Mouse (Mus musculus): ENCODE measurements around the gene 4930438A08Rik. TPM values are rescaled to one million over a fixed set of nuclear protein-coding genes. Genes with fewer than 3 reads are reported as not detected.

4930438A08Rik gene
- polyA plus RNA-seq, 1 experiment from 2014 or later: not detected

GRCm38 (mm10) chr11:58315536-58316168 lies 41.1 kb downstream of the 4930438A08Rik start:
- WGBS: 92% methylated on average over 5 of the region's 5 CpGs
- no peak for ATAC-seq (ENCODE audit: insufficient number of reproducible peaks, insufficient read depth, low FRiP score, low read depth)
- peaks cover 60% of the 10 kb centered on the region for H3K36me3 ChIP-seq (ENCODE audit: control insufficient read depth, insufficient read depth, low read length)

GRCm38 (mm10) chr11:58316344-58316743 lies 41.7 kb downstream of the 4930438A08Rik start:
- Histone ChIP-seq H3K36me3 (ENCODE audit: control insufficient read depth, insufficient read depth, low read length) (peaks cover 63% of the 10 kb centered on the region), H3K9ac (ENCODE audit: low read length) (no peak overlapping the region), H3K4me2 (ENCODE audit: low read length) (no peak overlapping the region), H3K4me1 (ENCODE audit: control insufficient read depth in 2 of 2, insufficient read depth in 2 of 2, low read length in 2 of 2) (no peaks in the 10 kb centered on the region), H3K4me3 (ENCODE audit: control insufficient read depth in 1 of 2, insufficient read depth in 1 of 2, low read depth in 1 of 2, low read length in 2 of 2) (no peak overlapping the region), H3K9me3 (ENCODE audit: control insufficient read depth, low read length) (no peaks in the 10 kb centered on the region), H3K27me3 (ENCODE audit: control insufficient read depth, insufficient read depth, low read length) (no peaks in the 10 kb centered on the region), H3K27ac (replicated peaks in 1 of 2; ENCODE audit: control insufficient read depth in 1 of 2, insufficient read depth in 1 of 2, low read depth in 2 of 2, low read length in 2 of 2) (no peak overlapping the region)
- no peak for ATAC-seq (ENCODE audit: insufficient number of reproducible peaks, insufficient read depth, low FRiP score, low read depth)
- 80% methylated on average over 17 of the region's 17 CpGs for WGBS

More at GRCm38 (mm10) chr11:58315536-58316168, 41.1 kb downstream of the 4930438A08Rik start:
- H3K9ac ChIP-seq (ENCODE audit: low read length): no peak overlapping the region
- H3K9me3 ChIP-seq (ENCODE audit: control insufficient read depth, low read length): no peaks in the 10 kb centered on the region
- H3K4me2 ChIP-seq (ENCODE audit: low read length): no peak overlapping the region
- no peak overlapping the region for H3K4me3 ChIP-seq (ENCODE audit: control insufficient read depth in 1 of 2, insufficient read depth in 1 of 2, low read depth in 1 of 2, low read length in 2 of 2)
- no peaks in the 10 kb centered on the region for H3K4me1 ChIP-seq (ENCODE audit: control insufficient read depth in 2 of 2, insufficient read depth in 2 of 2, low read length in 2 of 2)
- H3K27me3 ChIP-seq (ENCODE audit: control insufficient read depth, insufficient read depth, low read length): no peaks in the 10 kb centered on the region
- H3K27ac ChIP-seq (replicated peaks in 1 of 2; ENCODE audit: control insufficient read depth in 1 of 2, insufficient read depth in 1 of 2, low read depth in 2 of 2, low read length in 2 of 2): no peak overlapping the region

GRCm38 (mm10) chr11:58316768-58317390 lies 42.3 kb downstream of the 4930438A08Rik start:
- no peak overlapping the region for H3K27ac ChIP-seq (replicated peaks in 1 of 2; ENCODE audit: control insufficient read depth in 1 of 2, insufficient read depth in 1 of 2, low read depth in 2 of 2, low read length in 2 of 2)
- WGBS: 74% methylated on average over 28 of the region's 28 CpGs
- H3K4me3 ChIP-seq (ENCODE audit: control insufficient read depth in 1 of 2, insufficient read depth in 1 of 2, low read depth in 1 of 2, low read length in 2 of 2): no peak overlapping the region
- H3K4me1 ChIP-seq (ENCODE audit: control insufficient read depth in 2 of 2, insufficient read depth in 2 of 2, low read length in 2 of 2): peaks cover 0 to 4% of the 10 kb centered on the region in 2 experiments; a peak in 2 of 4 replicates
- no peak for ATAC-seq (ENCODE audit: insufficient number of reproducible peaks, insufficient read depth, low FRiP score, low read depth)
- no peak overlapping the region for H3K9ac ChIP-seq (ENCODE audit: low read length)
- no peaks in the 10 kb centered on the region for H3K9me3 ChIP-seq (ENCODE audit: control insufficient read depth, low read length)
- peaks cover 63% of the 10 kb centered on the region for H3K36me3 ChIP-seq (ENCODE audit: control insufficient read depth, insufficient read depth, low read length)
- no peaks in the 10 kb centered on the region for H3K27me3 ChIP-seq (ENCODE audit: control insufficient read depth, insufficient read depth, low read length)
- H3K4me2 ChIP-seq (ENCODE audit: low read length): no peak overlapping the region

GRCm38 (mm10) chr11:58322824-58323569 lies 48.4 kb downstream of the 4930438A08Rik start:
- Histone ChIP-seq H3K9ac (ENCODE audit: low read length) (peak overlapping the region; percentile 83), H3K4me3 (ENCODE audit: control insufficient read depth in 1 of 2, insufficient read depth in 1 of 2, low read depth in 1 of 2, low read length in 2 of 2) (peak overlapping the region; percentile 66 to 67), H3K9me3 (ENCODE audit: control insufficient read depth, low read length) (no peaks in the 10 kb centered on the region), H3K36me3 (ENCODE audit: control insufficient read depth, insufficient read depth, low read length) (peaks cover 47% of the 10 kb centered on the region), H3K27ac (replicated peaks in 1 of 2; ENCODE audit: control insufficient read depth in 1 of 2, insufficient read depth in 1 of 2, low read depth in 2 of 2, low read length in 2 of 2) (peak overlapping the region; percentile 92 to 97), H3K4me2 (ENCODE audit: low read length) (peak overlapping the region; percentile 97), H3K4me1 (ENCODE audit: control insufficient read depth in 2 of 2, insufficient read depth in 2 of 2, low read length in 2 of 2) (peaks cover 5 to 15% of the 10 kb centered on the region in 2 experiments; a peak in 3 of 4 replicates), H3K27me3 (ENCODE audit: control insufficient read depth, insufficient read depth, low read length) (no peaks in the 10 kb centered on the region)
- under 1% methylated on average over 60 of the region's 63 CpGs for WGBS
- peak; percentile 98 for ATAC-seq (ENCODE audit: insufficient number of reproducible peaks, insufficient read depth, low FRiP score, low read depth)

GRCm38 (mm10) chr11:58323570-58324340 lies 49.2 kb downstream of the 4930438A08Rik start:
- ATAC-seq (ENCODE audit: insufficient number of reproducible peaks, insufficient read depth, low FRiP score, low read depth): 0 out of 2 replicates have a peak, but pooled peaks have one; percentile 1
- peaks cover 39% of the 10 kb centered on the region for H3K36me3 ChIP-seq (ENCODE audit: control insufficient read depth, insufficient read depth, low read length)
- no peaks in the 10 kb centered on the region for H3K27me3 ChIP-seq (ENCODE audit: control insufficient read depth, insufficient read depth, low read length)
- H3K4me1 ChIP-seq (ENCODE audit: control insufficient read depth in 2 of 2, insufficient read depth in 2 of 2, low read length in 2 of 2): peaks cover 5 to 15% of the 10 kb centered on the region in 2 experiments; a peak in 3 of 4 replicates
- WGBS: 13% methylated on average over 24 of the region's 24 CpGs
- H3K27ac ChIP-seq (replicated peaks in 1 of 2; ENCODE audit: control insufficient read depth in 1 of 2, insufficient read depth in 1 of 2, low read depth in 2 of 2, low read length in 2 of 2): peak overlapping the region; percentile 81 to 97
- peak overlapping the region; percentile 66 to 67 for H3K4me3 ChIP-seq (ENCODE audit: control insufficient read depth in 1 of 2, insufficient read depth in 1 of 2, low read depth in 1 of 2, low read length in 2 of 2)
- H3K9ac ChIP-seq (ENCODE audit: low read length): peak overlapping the region; percentile 83
- H3K4me2 ChIP-seq (ENCODE audit: low read length): peak overlapping the region; percentile 97
- no peaks in the 10 kb centered on the region for H3K9me3 ChIP-seq (ENCODE audit: control insufficient read depth, low read length)

GRCm38 (mm10) chr11:58324614-58325229 lies 50.1 kb downstream of the 4930438A08Rik start:
- Histone ChIP-seq H3K4me3 (ENCODE audit: control insufficient read depth in 1 of 2, insufficient read depth in 1 of 2, low read depth in 1 of 2, low read length in 2 of 2) (no peak overlapping the region), H3K9me3 (ENCODE audit: control insufficient read depth, low read length) (no peaks in the 10 kb centered on the region), H3K4me1 (ENCODE audit: control insufficient read depth in 2 of 2, insufficient read depth in 2 of 2, low read length in 2 of 2) (peaks cover 6 to 23% of the 10 kb centered on the region in 2 experiments), H3K36me3 (ENCODE audit: control insufficient read depth, insufficient read depth, low read length) (peaks cover 30% of the 10 kb centered on the region), H3K9ac (ENCODE audit: low read length) (no peak overlapping the region), H3K27me3 (ENCODE audit: control insufficient read depth, insufficient read depth, low read length) (no peaks in the 10 kb centered on the region), H3K4me2 (ENCODE audit: low read length) (no peak overlapping the region), H3K27ac (replicated peaks in 1 of 2; ENCODE audit: control insufficient read depth in 1 of 2, insufficient read depth in 1 of 2, low read depth in 2 of 2, low read length in 2 of 2) (no peak overlapping the region)
- 80% methylated on average over 3 of the region's 3 CpGs for WGBS
- ATAC-seq (ENCODE audit: insufficient number of reproducible peaks, insufficient read depth, low FRiP score, low read depth): no peak

- no peak overlapping the region for H3K4me2 ChIP-seq (ENCODE audit: low read length)
- H3K9me3 ChIP-seq (ENCODE audit: control insufficient read depth, low read length): no peaks in the 10 kb centered on the region
- no peaks in the 10 kb centered on the region for H3K27me3 ChIP-seq (ENCODE audit: control insufficient read depth, insufficient read depth, low read length)
- WGBS: 93% methylated on average over 3 of the region's 3 CpGs
- H3K4me3 ChIP-seq (ENCODE audit: control insufficient read depth in 1 of 2, insufficient read depth in 1 of 2, low read depth in 1 of 2, low read length in 2 of 2): no peak overlapping the region
- ATAC-seq (ENCODE audit: insufficient number of reproducible peaks, insufficient read depth, low FRiP score, low read depth): no peak
- H3K27ac ChIP-seq (replicated peaks in 1 of 2; ENCODE audit: control insufficient read depth in 1 of 2, insufficient read depth in 1 of 2, low read depth in 2 of 2, low read length in 2 of 2): no peak overlapping the region
- peaks cover 12 to 28% of the 10 kb centered on the region in 2 experiments for H3K4me1 ChIP-seq (ENCODE audit: control insufficient read depth in 2 of 2, insufficient read depth in 2 of 2, low read length in 2 of 2)
- peaks cover 13% of the 10 kb centered on the region for H3K36me3 ChIP-seq (ENCODE audit: control insufficient read depth, insufficient read depth, low read length)
- H3K9ac ChIP-seq (ENCODE audit: low read length): no peak overlapping the region
These were observed 52.2 kb downstream of the 4930438A08Rik start for GRCm38 (mm10) chr11:58326781-58327180.

All from heart, embryonic 14.5 days (tissue).